Mouse (Mus musculus) T-helper 1 cell (primary cell): ENCODE measurements around the gene Arhgef10l.

ENCODE experiments used
- in situ Hi-C: fragments of 300-600 bp; cut with MboI, MseI; formaldehyde crosslinking; loops from one replicate; pipeline ENCODE4 v1.15.1; 2025; ENCODE audit warnings: high pct_unique_total_duplicates

Gene Arhgef10l

GRCm38 (mm10) chr4:140695146-140695545 is 29.3 kb upstream of the Arhgef10l start:
- in situ Hi-C loops, result no loop called here

- in situ Hi-C loops, result no loop called here
These were observed 28.8 kb upstream of the Arhgef10l start for GRCm38 (mm10) chr4:140694551-140695060.

GRCm38 (mm10) chr4:140693513-140693912 is 27.7 kb upstream of the Arhgef10l start:
- in situ Hi-C loops, result no loop called here

- in situ Hi-C loops, result no loop called here
These were observed 25.7 kb upstream of the Arhgef10l start for GRCm38 (mm10) chr4:140691481-140691880.

- in situ Hi-C loops, result no loop called here
These were observed 24.3 kb upstream of the Arhgef10l start for GRCm38 (mm10) chr4:140689873-140690655.

GRCm38 (mm10) chr4:140688826-140689425 is 23.1 kb upstream of the Arhgef10l start:
- in situ Hi-C loops, result no loop called here

GRCm38 (mm10) chr4:140688044-140688825 is 22.4 kb upstream of the Arhgef10l start:
- in situ Hi-C loops, result no loop called here

- in situ Hi-C loops, result no loop called here
These were observed 19.1 kb upstream of the Arhgef10l start for GRCm38 (mm10) chr4:140684881-140685303.

GRCm38 (mm10) chr4:140684141-140684871 is 18.5 kb upstream of the Arhgef10l start:
- in situ Hi-C loops, result no loop called here

- in situ Hi-C loops, result no loop called here
These were observed 17.8 kb upstream of the Arhgef10l start for GRCm38 (mm10) chr4:140683608-140684007.

- in situ Hi-C loops, result no loop called here
These were observed 15.1 kb upstream of the Arhgef10l start for GRCm38 (mm10) chr4:140680731-140681397.

GRCm38 (mm10) chr4:140679723-140680380 is 14.0 kb upstream of the Arhgef10l start:
- in situ Hi-C loops, result loop anchor here (5.0 kb wide), 1 partner anchor 88 kb away; no protein-coding TSS in a partner anchor

GRCm38 (mm10) chr4:140679038-140679437 is 13.2 kb upstream of the Arhgef10l start:
- in situ Hi-C loops, result loop anchor here (5.0 kb wide), 1 partner anchor 87 kb away; no protein-coding TSS in a partner anchor

- in situ Hi-C loops, result no loop called here
These were observed 8.6 kb upstream of the Arhgef10l start for GRCm38 (mm10) chr4:140674345-140674926.

GRCm38 (mm10) chr4:140673527-140674264 is 7.9 kb upstream of the Arhgef10l start:
- in situ Hi-C loops, result no loop called here

GRCm38 (mm10) chr4:140667802-140668201 is 2.0 kb upstream of the Arhgef10l start:
- in situ Hi-C loops, result loop anchor here (5.0 to 10.0 kb wide), 2 partner anchors 96 to 113 kb away; no protein-coding TSS in a partner anchor

GRCm38 (mm10) chr4:140665053-140665452 is 759 bp downstream of the Arhgef10l start:
- in situ Hi-C loops, result loop anchor here (5.0 to 10.0 kb wide), 2 partner anchors 93 to 110 kb away; no protein-coding TSS in a partner anchor

- in situ Hi-C loops, result loop anchor here (10.0 kb wide), 1 partner anchor 108 kb away; no protein-coding TSS in a partner anchor
These were observed 2.8 kb downstream of the Arhgef10l start for GRCm38 (mm10) chr4:140662882-140663585.
